Mouse (Mus musculus) liver, embryonic 11.5 days (tissue): ENCODE results near the gene Pmpcb. TPM values are rescaled to one million over a fixed set of nuclear protein-coding genes. Genes with fewer than 3 reads are reported as not detected.

ENCODE experiments used
- ATAC-seq: fragments of 200-750 bp; cut with Nextera tagmentation; replicated peaks from 2 replicates; pipeline ENCODE4 v1.8.0; 2017; ENCODE audit warnings: moderate number of reproducible peaks, mild to moderate bottlenecking, moderate TSS enrichment, moderate library complexity; ENCODE audit not compliant: low FRiP score
- DNase-seq: peaks from one replicate; pipeline ENCODE4 v3.0.0-alpha.2; 2017; ENCODE audit warnings: low spot score
- H3K27ac ChIP-seq: fragments of 300-500 bp; sonication (generic); 2 replicates; pipeline ENCODE4 v1.5.1; 2014; ENCODE audit warnings: mild to moderate bottlenecking, low read depth, low read length, control low read depth
- H3K27me3 ChIP-seq: fragments of 300-500 bp; sonication (generic); replicated peaks from 2 replicates; pipeline ENCODE4 v1.6.1; 2014; ENCODE audit warnings: low read length, mixed read lengths; ENCODE audit not compliant: control insufficient read depth, insufficient read depth
- H3K36me3 ChIP-seq: fragments of 300-500 bp; sonication (generic); 2 replicates; pipeline ENCODE4 v1.6.1; 2014; ENCODE audit warnings: mild to moderate bottlenecking, low read length, moderate library complexity, mixed read lengths; ENCODE audit not compliant: control insufficient read depth, insufficient read depth
- H3K4me1 ChIP-seq: fragments of 300-500 bp; sonication (generic); replicated peaks from 2 replicates; pipeline ENCODE4 v1.6.1; 2014; ENCODE audit warnings: low read length, mixed read lengths; ENCODE audit not compliant: control insufficient read depth, insufficient read depth
- H3K4me2 ChIP-seq: fragments of 300-500 bp; sonication (generic); 2 replicates; pipeline ENCODE4 v1.6.1; 2014; ENCODE audit warnings: mild to moderate bottlenecking, control low read depth, moderate library complexity
- H3K4me3 ChIP-seq: fragments of 300-500 bp; sonication (generic); 2 replicates; pipeline ENCODE4 v1.5.1; 2014; ENCODE audit warnings: low read depth, low read length, control low read depth
- H3K9ac ChIP-seq: fragments of 300-500 bp; sonication (generic); 2 replicates; pipeline ENCODE4 v1.6.1; 2014; ENCODE audit warnings: low read depth, low read length, control low read depth
- H3K9me3 ChIP-seq: fragments of 300-500 bp; sonication (generic); 2 replicates; pipeline ENCODE4 v1.6.1; 2016; ENCODE audit warnings: low read length, inconsistent platforms, mixed read lengths; ENCODE audit not compliant: control insufficient read depth
- WGBS: fragments of 180-500 bp; shearing (Covaris S2); extraction: QIAGEN DNeasy Blood & Tissue Kit; methylation state at CpG from one replicate; pipeline ENCODE4 v1.1.7; 2014; 5-methylcytosine and 5-hydroxymethylcytosine counted together
- polyA plus RNA-seq: library from polyadenylated mRNA; unstranded; fragments of >200 nt; fragmentation: Nextera tagmentation; extraction: Ambion mirVana; gene quantifications from 2 replicates; pipeline ENCODE4 v1.2.1, GENCODE M21; 2014

Gene Pmpcb
- polyA plus RNA-seq, 1 experiment from 2014 or later, result 90.9 TPM

- H3K9me3 ChIP-seq, result no peaks in the 10 kb centered on the region
- no peaks in the 10 kb centered on the region for H3K36me3 ChIP-seq
- no peak overlapping the region for H3K4me2 ChIP-seq
- H3K4me3 ChIP-seq, result no peak overlapping the region
- WGBS, result 90% methylated on average over 2 of the region's 2 CpGs
- no peak for DNase-seq
- H3K27ac ChIP-seq, result no peak overlapping the region
- no peaks in the 10 kb centered on the region for H3K27me3 ChIP-seq
- H3K9ac ChIP-seq, result no peak overlapping the region
- no peaks in the 10 kb centered on the region for H3K4me1 ChIP-seq
- ATAC-seq, result no peak
Measured at GRCm38 (mm10) chr5:21719209-21719608, 17.7 kb upstream of the Pmpcb start.

GRCm38 (mm10) chr5:21724427-21724826 is 12.5 kb upstream of the Pmpcb start:
- H3K27me3 ChIP-seq, result no peaks in the 10 kb centered on the region
- no peaks in the 10 kb centered on the region for H3K4me1 ChIP-seq
- H3K27ac ChIP-seq, result no peak overlapping the region
- H3K9ac ChIP-seq, result no peak overlapping the region
- 73% methylated on average over 1 of the region's 1 CpGs for WGBS
- ATAC-seq (no peak), DNase-seq (no peak)
- no peak overlapping the region for H3K4me2 ChIP-seq
- H3K9me3 ChIP-seq, result no peaks in the 10 kb centered on the region
- no peak overlapping the region for H3K4me3 ChIP-seq
- H3K36me3 ChIP-seq, result no peaks in the 10 kb centered on the region

GRCm38 (mm10) chr5:21724872-21725271 is 12.1 kb upstream of the Pmpcb start:
- DNase-seq, result no peak
- Histone ChIP-seq H3K27ac (no peak overlapping the region), H3K9ac (no peak overlapping the region), H3K4me3 (no peak overlapping the region), H3K27me3 (no peaks in the 10 kb centered on the region), H3K4me2 (no peak overlapping the region), H3K9me3 (no peaks in the 10 kb centered on the region), H3K4me1 (no peaks in the 10 kb centered on the region), H3K36me3 (no peaks in the 10 kb centered on the region)
- 65% methylated on average over 7 of the region's 7 CpGs for WGBS
- no peak for ATAC-seq

- no peak for ATAC-seq
- Histone ChIP-seq H3K36me3 (no peaks in the 10 kb centered on the region), H3K4me2 (no peak overlapping the region), H3K4me3 (no peak overlapping the region), H3K4me1 (no peaks in the 10 kb centered on the region), H3K9me3 (no peaks in the 10 kb centered on the region), H3K9ac (no peak overlapping the region), H3K27ac (no peak overlapping the region), H3K27me3 (no peaks in the 10 kb centered on the region)
- 75% methylated on average over 5 of the region's 5 CpGs for WGBS
- DNase-seq, result no peak
Measured at GRCm38 (mm10) chr5:21729107-21729506, 7.8 kb upstream of the Pmpcb start.

GRCm38 (mm10) chr5:21732177-21732911 is 4.6 kb upstream of the Pmpcb start:
- Histone ChIP-seq H3K27ac (no peak overlapping the region), H3K4me3 (no peak overlapping the region), H3K9me3 (no peaks in the 10 kb centered on the region), H3K36me3 (no peaks in the 10 kb centered on the region), H3K27me3 (no peaks in the 10 kb centered on the region), H3K4me1 (no peaks in the 10 kb centered on the region), H3K9ac (no peak overlapping the region), H3K4me2 (no peak overlapping the region)
- WGBS, result 81% methylated on average over 3 of the region's 3 CpGs
- ATAC-seq, result no peak
- no peak for DNase-seq

- 66% methylated on average over 8 of the region's 8 CpGs for WGBS
- peaks cover 4% of the 10 kb centered on the region for H3K4me1 ChIP-seq
- no peaks in the 10 kb centered on the region for H3K36me3 ChIP-seq
- no peaks in the 10 kb centered on the region for H3K27me3 ChIP-seq
- no peak overlapping the region for H3K9ac ChIP-seq
- no peak overlapping the region for H3K4me3 ChIP-seq
- no peak overlapping the region for H3K27ac ChIP-seq
- ATAC-seq (no peak), DNase-seq (no peak)
- no peak overlapping the region for H3K4me2 ChIP-seq
- H3K9me3 ChIP-seq, result no peaks in the 10 kb centered on the region
Measured at GRCm38 (mm10) chr5:21732930-21733329, 4.0 kb upstream of the Pmpcb start.

- no peak overlapping the region for H3K27ac ChIP-seq
- H3K4me2 ChIP-seq, result peak overlapping the region; percentile 38
- 73% methylated on average over 20 of the region's 20 CpGs for WGBS
- ATAC-seq (no peak), DNase-seq (no peak)
- peak overlapping the region; percentile 20; the same call in 1 of the 2 replicates for H3K4me3 ChIP-seq
- no peaks in the 10 kb centered on the region for H3K27me3 ChIP-seq
- peaks cover 5% of the 10 kb centered on the region for H3K4me1 ChIP-seq
- H3K36me3 ChIP-seq, result peaks cover 11% of the 10 kb centered on the region
- no peaks in the 10 kb centered on the region for H3K9me3 ChIP-seq
- no peak overlapping the region; the same call in 1 of the 2 replicates for H3K9ac ChIP-seq
Measured at GRCm38 (mm10) chr5:21735100-21735499, 1.8 kb upstream of the Pmpcb start.

GRCm38 (mm10) chr5:21735584-21735983 is 1.4 kb upstream of the Pmpcb start:
- Histone ChIP-seq H3K9ac (no peak overlapping the region; the same call in 1 of the 2 replicates), H3K4me2 (peak overlapping the region; percentile 38), H3K4me3 (peak overlapping the region; percentile 20; the same call in 1 of the 2 replicates), H3K27me3 (no peaks in the 10 kb centered on the region), H3K27ac (no peak overlapping the region), H3K36me3 (peaks cover 15% of the 10 kb centered on the region), H3K9me3 (no peaks in the 10 kb centered on the region), H3K4me1 (peaks cover 5% of the 10 kb centered on the region)
- peak; percentile 48 for DNase-seq
- 18% methylated on average over 10 of the region's 10 CpGs for WGBS
- peak; percentile 69 for ATAC-seq

GRCm38 (mm10) chr5:21736046-21736445 is 895 bp upstream of the Pmpcb start:
- H3K9me3 ChIP-seq, result no peaks in the 10 kb centered on the region
- ATAC-seq (no peak), DNase-seq (no peak)
- H3K4me3 ChIP-seq, result no peak overlapping the region
- H3K4me2 ChIP-seq, result no peak overlapping the region
- H3K36me3 ChIP-seq, result peaks cover 15% of the 10 kb centered on the region
- H3K27ac ChIP-seq, result no peak overlapping the region
- peaks cover 5% of the 10 kb centered on the region for H3K4me1 ChIP-seq
- H3K27me3 ChIP-seq, result no peaks in the 10 kb centered on the region
- H3K9ac ChIP-seq, result no peak overlapping the region
- 77% methylated on average over 11 of the region's 11 CpGs for WGBS
